Mouse (Mus musculus): ENCODE results near the gene Ifitm3.
"Not testable (repeated sequence)": the region's sequence is repeated elsewhere in the genome, so short reads cannot be mapped to it uniquely, and the experiment has no call there.

Ifitm3 gene

GRCm38 (mm10) chr7:141032458-141033167 lies 22.0 kb upstream of the Ifitm3 start:
- DNase-seq (ENCODE audit: low read depth, low spot score) = no peak

GRCm38 (mm10) chr7:141030390-141030789 lies 19.8 kb upstream of the Ifitm3 start:
- DNase-seq (ENCODE audit: low read depth, low spot score) = no peak

- DNase-seq (ENCODE audit: low read depth, low spot score) = no peak
These were observed 18.3 kb upstream of the Ifitm3 start, which contains the start of gene Gm17387 for GRCm38 (mm10) chr7:141028831-141029230. Gm17387 (plus strand) TSS chr7:141029131.

- no peak for DNase-seq (ENCODE audit: low read depth, low spot score)
These were observed 16.1 kb upstream of the Ifitm3 start for GRCm38 (mm10) chr7:141026740-141027098.

GRCm38 (mm10) chr7:141026097-141026739 lies 15.6 kb upstream of the Ifitm3 start:
- DNase-seq (ENCODE audit: low read depth, low spot score) = no peak

GRCm38 (mm10) chr7:141024865-141025838 lies 14.6 kb upstream of the Ifitm3 start:
- DNase-seq (ENCODE audit: low read depth, low spot score) = no peak

GRCm38 (mm10) chr7:141021489-141022449 lies 11.2 kb upstream of the Ifitm3 start:
- DNase-seq (ENCODE audit: low read depth, low spot score) = no peak

GRCm38 (mm10) chr7:141019028-141019427 lies 8.5 kb upstream of the Ifitm3 start:
- DNase-seq (ENCODE audit: low read depth, low spot score) = no peak

GRCm38 (mm10) chr7:141017824-141018223 lies 7.3 kb upstream of the Ifitm3 start, which contains the start of gene Ifitm6:
Ifitm6 (minus strand) TSS chr7:141017924.
- DNase-seq (ENCODE audit: low read depth, low spot score) = not testable (repeated sequence)

GRCm38 (mm10) chr7:141016707-141017697 lies 6.4 kb upstream of the Ifitm3 start:
- DNase-seq (ENCODE audit: low read depth, low spot score) = no peak

GRCm38 (mm10) chr7:141011238-141011770 lies 734 bp upstream of the Ifitm3 start:
- no peak for DNase-seq (ENCODE audit: low read depth, low spot score)

GRCm38 (mm10) chr7:141009665-141010064 lies 905 bp downstream of the Ifitm3 start:
- DNase-seq (ENCODE audit: low read depth, low spot score) = no peak

- DNase-seq (ENCODE audit: low read depth, low spot score) = no peak
These were observed 1.5 kb downstream of the Ifitm3 start for GRCm38 (mm10) chr7:141008938-141009660.

- DNase-seq (ENCODE audit: low read depth, low spot score) = no peak
These were observed 2.2 kb downstream of the Ifitm3 start for GRCm38 (mm10) chr7:141008312-141008761.

GRCm38 (mm10) chr7:141006914-141007313 lies 3.7 kb downstream of the Ifitm3 start:
- no peak for DNase-seq (ENCODE audit: low read depth, low spot score)

GRCm38 (mm10) chr7:141006446-141006845 lies 4.1 kb downstream of the Ifitm3 start:
- no peak for DNase-seq (ENCODE audit: low read depth, low spot score)

- DNase-seq (ENCODE audit: low read depth, low spot score) = no peak
These were observed 7.1 kb downstream of the Ifitm3 start for GRCm38 (mm10) chr7:141003248-141004010.

Measured in telencephalon, adult 2 months (tissue).